Mouse (Mus musculus): Measurements from ENCODE around the gene Fthl17f. TPM values are rescaled to one million over a fixed set of nuclear protein-coding genes. Genes with fewer than 3 reads are reported as not detected.
"Not testable (repeated sequence)": the region's sequence is repeated elsewhere in the genome, so short reads cannot be mapped to it uniquely, and the experiment has no call there.

Gene Fthl17f
- polyA plus RNA-seq (2016; fragmentation: Nextera tagmentation; extraction: Ambion mirVana), result not detected in 2 replicates

DNA sequence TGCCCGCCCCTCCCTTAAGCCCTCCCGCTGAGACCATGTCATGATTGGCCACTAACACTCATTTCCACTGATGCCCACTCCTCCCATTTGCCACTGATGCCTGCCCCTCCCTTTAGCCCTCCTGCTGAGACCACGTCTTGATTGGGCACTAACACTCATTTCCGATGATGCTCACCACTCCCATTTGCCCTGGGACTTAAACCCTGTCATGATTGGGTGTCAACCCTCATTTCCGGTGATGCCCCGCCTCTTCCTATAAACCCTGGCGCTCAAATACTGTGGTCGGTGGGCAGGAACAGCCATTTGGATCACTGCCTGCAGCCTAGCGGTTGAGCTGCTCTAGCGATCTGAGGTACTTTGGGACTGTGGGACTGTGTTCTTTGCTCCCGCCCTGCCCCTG, at the start of gene Fthl17f:
Gene Fthl17f, plus strand, starts transcription at position 301 of the 400 bp plus-strand sequence.
- WGBS, result 90% methylated on average over 11 of the region's 11 CpGs
- H3K9me3 ChIP-seq, result peaks cover 12% of the 10 kb centered on the region
- not testable (repeated sequence) for H3K27me3 ChIP-seq (ENCODE audit: insufficient read depth, poor library complexity, severe bottlenecking); H3K27ac ChIP-seq; DNase-seq (ENCODE audit: low spot score); H3K4me1 ChIP-seq (replicated peaks); H3K36me3 ChIP-seq; H3K4me3 ChIP-seq

DNA sequence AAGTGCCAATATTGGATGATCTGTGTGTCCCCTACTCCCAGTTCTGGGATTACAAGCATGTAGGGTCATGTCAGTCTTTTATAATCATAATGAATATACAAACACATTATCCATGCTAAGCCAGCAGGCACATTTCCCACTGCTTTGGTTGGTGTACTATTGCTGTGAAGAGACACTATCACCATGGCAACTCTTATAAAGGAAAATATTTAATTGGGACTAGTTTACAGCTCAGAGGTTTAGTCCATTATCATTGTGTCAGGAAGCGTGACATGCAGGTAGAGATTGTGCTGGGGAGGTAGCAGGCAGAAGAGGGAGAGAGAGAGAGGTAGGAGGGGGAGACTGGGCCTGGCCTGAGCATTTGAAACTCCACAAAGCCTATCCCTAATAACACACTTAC, 46.7 kb upstream of the Fthl17f start:
- Histone ChIP-seq H3K9me3 (no peaks in the 10 kb centered on the region), H3K4me3 (no peak overlapping the region), H3K27ac (no peak overlapping the region), H3K27me3 (ENCODE audit: insufficient read depth, poor library complexity, severe bottlenecking) (no peaks in the 10 kb centered on the region), H3K36me3 (no peaks in the 10 kb centered on the region), H3K4me1 (replicated peaks) (no peaks in the 10 kb centered on the region)
- WGBS, result 58% methylated on average over 1 of the region's 1 CpGs
- no peak for DNase-seq (ENCODE audit: low spot score)

DNA sequence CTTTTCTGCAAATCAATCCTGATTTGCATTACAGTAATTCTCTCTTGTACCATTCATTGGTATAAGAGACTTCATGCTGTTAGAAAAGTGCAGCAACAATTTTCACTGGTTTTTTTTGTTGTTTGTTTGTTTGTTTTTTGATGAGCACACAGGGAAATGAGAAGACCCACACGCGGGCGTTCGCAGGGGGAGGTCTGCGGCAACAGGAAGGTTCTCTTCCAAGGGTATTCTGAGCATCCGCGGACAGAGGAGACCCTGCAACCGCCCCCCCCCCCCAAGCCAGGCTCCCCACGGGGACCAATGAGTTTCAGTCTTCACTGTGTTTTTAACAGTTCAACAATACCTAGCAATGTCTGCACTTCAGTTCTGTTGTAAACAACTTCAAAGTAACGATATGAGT, 43.3 kb upstream of the Fthl17f start:
- no peaks in the 10 kb centered on the region for H3K4me1 ChIP-seq (replicated peaks)
- H3K27me3 ChIP-seq (ENCODE audit: insufficient read depth, poor library complexity, severe bottlenecking), result no peaks in the 10 kb centered on the region
- no peaks in the 10 kb centered on the region for H3K36me3 ChIP-seq
- DNase-seq (ENCODE audit: low spot score), result no peak
- no peaks in the 10 kb centered on the region for H3K9me3 ChIP-seq
- 63% methylated on average over 10 of the region's 10 CpGs for WGBS
- H3K4me3 ChIP-seq, result no peak overlapping the region
- no peak overlapping the region for H3K27ac ChIP-seq

DNA sequence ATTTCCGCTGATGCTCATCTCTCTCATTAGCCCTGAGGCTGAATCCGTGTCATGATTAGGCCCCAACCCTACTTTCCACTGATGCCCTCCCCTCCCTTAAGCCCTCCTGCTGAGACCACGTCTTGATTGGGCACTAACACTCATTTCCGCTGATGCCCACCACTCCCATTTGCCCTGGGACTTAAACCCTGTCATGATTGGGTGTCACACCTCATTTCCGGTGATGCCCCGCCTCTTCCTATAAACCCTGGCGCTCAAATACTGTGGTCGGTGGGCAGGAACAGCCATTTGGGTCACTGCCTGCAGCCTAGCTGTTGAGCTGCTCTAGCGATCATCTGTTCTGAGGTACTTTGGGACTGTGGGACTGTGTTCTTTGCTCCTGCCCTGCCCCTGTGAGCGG, 29.6 kb upstream of the Fthl17f start, which contains the start of gene Fthl17e:
Gene Fthl17e, plus strand, starts transcription at position 301 of the 400 bp plus-strand sequence.
- WGBS, result 71% methylated on average over 1 of the region's 10 CpGs
- DNase-seq (ENCODE audit: low spot score); H3K9me3 ChIP-seq; H3K4me3 ChIP-seq; H3K27ac ChIP-seq; H3K4me1 ChIP-seq (replicated peaks); H3K27me3 ChIP-seq (ENCODE audit: insufficient read depth, poor library complexity, severe bottlenecking); H3K36me3 ChIP-seq: not testable (repeated sequence)

DNA sequence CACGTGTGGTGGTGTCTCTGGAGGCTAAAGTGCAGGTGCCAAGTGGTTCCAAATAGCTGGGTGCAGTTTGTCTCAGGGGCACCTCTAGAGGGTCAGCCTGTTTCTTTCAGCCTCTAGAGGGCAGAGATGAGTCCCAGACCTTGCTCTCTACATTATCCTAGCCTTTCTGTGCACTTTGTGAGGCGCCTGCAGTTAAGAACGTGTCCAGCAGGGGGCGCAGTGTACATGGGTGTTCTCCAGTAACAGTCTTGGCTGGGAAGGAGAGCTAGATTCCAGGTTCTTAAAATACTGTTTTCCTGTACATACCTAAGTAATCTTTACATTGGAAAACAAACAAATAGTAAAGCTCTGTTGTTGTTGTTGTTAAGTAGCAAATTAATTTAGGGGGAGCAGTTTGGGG, 21.2 kb upstream of the Fthl17f start:
- WGBS, result 48% methylated on average over 3 of the region's 4 CpGs

DNA sequence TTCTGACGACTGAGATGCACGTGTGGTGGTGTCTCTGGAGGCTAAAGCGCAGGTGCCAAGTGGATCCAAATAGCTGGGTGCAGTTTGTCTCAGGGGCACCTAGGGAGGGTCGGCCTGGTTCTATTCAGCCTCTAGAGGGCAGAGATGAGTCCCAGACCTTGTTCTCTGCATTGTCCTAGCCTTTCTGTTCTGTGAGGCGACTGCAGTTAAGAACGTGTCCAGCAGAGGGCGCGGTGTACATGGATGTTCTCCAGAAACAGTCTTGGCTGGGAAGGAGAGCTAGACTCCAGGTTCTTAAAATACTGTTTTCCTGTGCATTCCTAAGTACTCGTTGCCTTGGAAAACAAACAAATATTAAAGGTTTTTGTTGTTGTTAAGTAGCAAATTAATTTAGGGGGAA, 1.9 kb upstream of the Fthl17f start:
- not testable (repeated sequence) for H3K36me3 ChIP-seq; H3K27me3 ChIP-seq (ENCODE audit: insufficient read depth, poor library complexity, severe bottlenecking); H3K27ac ChIP-seq; H3K4me1 ChIP-seq (replicated peaks); DNase-seq (ENCODE audit: low spot score); H3K4me3 ChIP-seq
- peaks cover 12% of the 10 kb centered on the region for H3K9me3 ChIP-seq
- WGBS, result 23% methylated on average over 8 of the region's 9 CpGs

More for the DNA sequence above, 21.2 kb upstream of the Fthl17f start:
- not testable (repeated sequence) for H3K27me3 ChIP-seq (ENCODE audit: insufficient read depth, poor library complexity, severe bottlenecking); H3K36me3 ChIP-seq; H3K4me1 ChIP-seq (replicated peaks); DNase-seq (ENCODE audit: low spot score); H3K4me3 ChIP-seq; H3K27ac ChIP-seq; H3K9me3 ChIP-seq

DNA sequence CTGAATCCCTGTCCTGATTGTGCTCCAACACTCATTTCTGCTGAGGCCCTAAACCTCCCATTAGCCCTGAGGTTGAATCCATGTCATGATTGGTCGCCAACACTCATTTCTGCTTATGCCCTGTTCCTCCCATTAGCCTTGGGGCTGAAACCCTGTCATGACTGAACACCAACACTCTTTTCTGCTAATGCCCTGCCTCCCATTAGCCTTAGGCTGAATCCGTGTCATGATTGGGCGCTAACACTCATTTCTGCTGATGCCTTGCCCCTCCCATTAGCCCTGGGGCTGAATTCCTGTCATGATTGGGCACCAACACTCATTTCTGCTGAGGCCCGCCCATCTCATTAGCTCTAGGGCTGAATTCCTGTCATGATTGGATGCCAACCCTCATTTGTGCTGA, 714 bp upstream of the Fthl17f start:
- WGBS, result 85% methylated on average over 4 of the region's 4 CpGs
- DNase-seq (ENCODE audit: low spot score), result no peak

DNA sequence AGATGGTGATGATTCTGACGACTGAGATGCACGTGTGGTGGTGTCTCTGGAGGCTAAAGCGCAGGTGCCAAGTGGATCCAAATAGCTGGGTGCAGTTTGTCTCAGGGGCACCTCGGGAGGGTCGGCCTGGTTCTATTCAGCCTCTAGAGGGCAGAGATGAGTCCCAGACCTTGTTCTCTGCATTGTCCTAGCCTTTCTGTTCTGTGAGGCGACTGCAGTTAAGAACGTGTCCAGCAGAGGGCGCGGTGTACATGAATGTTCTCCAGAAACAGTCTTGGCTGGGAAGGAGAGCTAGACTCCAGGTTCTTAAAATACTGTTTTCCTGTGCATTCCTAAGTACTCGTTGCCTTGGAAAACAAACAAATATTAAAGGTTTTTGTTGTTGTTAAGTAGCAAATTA, 14.9 kb downstream of the Fthl17f start:
- not testable (repeated sequence) for H3K4me3 ChIP-seq; H3K27me3 ChIP-seq (ENCODE audit: insufficient read depth, poor library complexity, severe bottlenecking); DNase-seq (ENCODE audit: low spot score); H3K9me3 ChIP-seq; H3K4me1 ChIP-seq (replicated peaks); H3K27ac ChIP-seq; H3K36me3 ChIP-seq
- WGBS, result 24% methylated on average over 10 of the region's 10 CpGs

More for the DNA sequence above, 714 bp upstream of the Fthl17f start:
- Histone ChIP-seq H3K36me3 (no peaks in the 10 kb centered on the region), H3K9me3 (peaks cover 12% of the 10 kb centered on the region), H3K4me1 (replicated peaks) (no peaks in the 10 kb centered on the region), H3K27ac (no peak overlapping the region), H3K4me3 (no peak overlapping the region), H3K27me3 (ENCODE audit: insufficient read depth, poor library complexity, severe bottlenecking) (no peaks in the 10 kb centered on the region)

DNA sequence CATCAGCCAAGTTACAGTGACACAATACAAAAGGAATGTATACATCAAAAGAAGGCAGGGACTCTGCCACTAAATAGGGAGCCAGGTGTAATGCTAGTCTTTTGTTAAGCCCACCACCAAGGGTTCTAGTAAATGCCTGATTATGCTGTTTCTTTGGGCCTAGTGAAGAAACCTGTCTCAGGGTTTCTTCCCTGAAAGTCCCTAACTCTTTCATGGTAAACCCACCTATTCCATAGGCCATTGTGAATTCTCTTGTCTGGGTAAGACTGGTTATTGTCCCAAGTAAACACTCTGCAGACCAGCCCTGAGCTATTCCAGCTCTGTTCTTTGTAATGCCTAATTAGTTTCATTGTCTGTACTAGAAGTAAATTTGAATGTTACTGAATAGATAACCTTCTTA, 32.3 kb downstream of the Fthl17f start:
- not testable (repeated sequence) for DNase-seq (ENCODE audit: low spot score)

DNA sequence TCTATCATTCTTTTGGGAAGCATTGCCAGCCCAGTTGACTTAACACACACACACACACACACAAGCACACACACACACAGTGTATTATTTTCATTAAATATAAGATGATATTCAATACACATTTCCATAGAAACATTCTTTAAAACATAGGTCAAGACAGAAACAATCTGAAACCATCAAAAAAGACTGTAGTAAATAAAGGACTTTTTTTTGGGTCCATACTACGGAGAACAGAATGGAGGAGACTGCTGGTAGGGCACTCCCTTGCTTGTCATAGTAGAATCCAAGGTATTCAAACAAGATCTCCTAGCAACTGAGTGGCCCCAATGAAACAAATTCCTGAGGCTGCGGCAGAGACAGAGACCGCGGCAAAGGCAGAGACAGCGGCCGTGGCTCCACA, 41.4 kb downstream of the Fthl17f start, which contains the start of gene 4930402K13Rik:
Gene 4930402K13Rik, plus strand, starts transcription at position 301 of the 400 bp plus-strand sequence.
- H3K9me3 ChIP-seq, result no peaks in the 10 kb centered on the region
- H3K27ac ChIP-seq, result no peak within 1 kb of the TSS
- 79% methylated on average over 6 of the region's 6 CpGs for WGBS
- no peak for DNase-seq (ENCODE audit: low spot score)
- H3K4me1 ChIP-seq (replicated peaks), result no peaks in the 10 kb centered on the region
- no peak within 1 kb of the TSS for H3K4me3 ChIP-seq
- H3K27me3 ChIP-seq (ENCODE audit: insufficient read depth, poor library complexity, severe bottlenecking), result no peaks in the 10 kb centered on the region
- no peaks in the 10 kb centered on the region for H3K36me3 ChIP-seq

More for the DNA sequence above, 32.3 kb downstream of the Fthl17f start:
- H3K27ac ChIP-seq; H3K36me3 ChIP-seq; H3K4me1 ChIP-seq (replicated peaks); H3K27me3 ChIP-seq (ENCODE audit: insufficient read depth, poor library complexity, severe bottlenecking); H3K4me3 ChIP-seq; H3K9me3 ChIP-seq: not testable (repeated sequence)

DNA sequence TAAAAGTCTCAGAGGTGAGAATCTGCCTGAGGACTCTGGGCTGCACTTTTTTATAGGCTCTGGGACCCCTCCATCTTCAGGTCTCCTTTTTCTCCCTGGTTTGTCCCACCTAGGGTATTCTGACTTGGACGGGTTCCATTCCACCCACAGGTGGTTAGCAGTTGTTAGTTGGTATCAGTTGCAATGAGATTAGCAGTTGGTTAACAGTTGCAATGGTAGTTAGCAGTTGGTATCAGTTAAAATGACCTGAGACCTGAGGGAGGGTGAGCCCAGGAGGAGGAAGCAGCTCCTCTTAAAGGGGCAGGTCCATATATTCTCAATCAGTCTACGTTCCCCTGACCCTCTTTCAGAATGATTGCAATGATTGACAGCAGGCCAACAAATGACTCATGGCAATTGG, 47.6 kb downstream of the Fthl17f start:
- H3K4me3 ChIP-seq, result no peak overlapping the region
- H3K36me3 ChIP-seq, result no peaks in the 10 kb centered on the region
- H3K9me3 ChIP-seq, result no peaks in the 10 kb centered on the region
- no peaks in the 10 kb centered on the region for H3K27me3 ChIP-seq (ENCODE audit: insufficient read depth, poor library complexity, severe bottlenecking)
- WGBS, result 71% methylated on average over 2 of the region's 2 CpGs
- DNase-seq (ENCODE audit: low spot score), result no peak
- H3K4me1 ChIP-seq (replicated peaks), result no peaks in the 10 kb centered on the region
- no peak overlapping the region for H3K27ac ChIP-seq

Other genes starting within 250 kb of the Fthl17f start
- not detected in 2 replicates for gene Gm6592, start 219.0 kb upstream of the Fthl17f start, polyA plus RNA-seq (2016; fragmentation: Nextera tagmentation; extraction: Ambion mirVana)
- gene Gm5751, start 188.8 kb upstream of the Fthl17f start, polyA plus RNA-seq (2016; fragmentation: Nextera tagmentation; extraction: Ambion mirVana), result not detected in 2 replicates
- 2.9 and 4.7 TPM in 2 replicates for gene B630019K06Rik, start 170.6 kb upstream of the Fthl17f start, polyA plus RNA-seq (2016; fragmentation: Nextera tagmentation; extraction: Ambion mirVana)
- not detected in 2 replicates for gene Fthl17b, start 100.0 kb upstream of the Fthl17f start, polyA plus RNA-seq (2016; fragmentation: Nextera tagmentation; extraction: Ambion mirVana)
- not detected in 2 replicates for gene Fthl17c, start 86.5 kb upstream of the Fthl17f start, polyA plus RNA-seq (2016; fragmentation: Nextera tagmentation; extraction: Ambion mirVana)
- gene Fthl17d, start 76.3 kb upstream of the Fthl17f start, polyA plus RNA-seq (2016; fragmentation: Nextera tagmentation; extraction: Ambion mirVana), result not detected in 2 replicates
- gene Fthl17e, start 29.5 kb upstream of the Fthl17f start, polyA plus RNA-seq (2016; fragmentation: Nextera tagmentation; extraction: Ambion mirVana), result not detected in 2 replicates
- gene 4930402K13Rik, start 41.5 kb downstream of the Fthl17f start, polyA plus RNA-seq (2016; fragmentation: Nextera tagmentation; extraction: Ambion mirVana), result not detected in 2 replicates
- gene Lancl3, start 136.9 kb downstream of the Fthl17f start, polyA plus RNA-seq (2016; fragmentation: Nextera tagmentation; extraction: Ambion mirVana), result 0.55 and 0.91 TPM in 2 replicates
- gene Gm14862, start 193.9 kb downstream of the Fthl17f start, polyA plus RNA-seq (2016; fragmentation: Nextera tagmentation; extraction: Ambion mirVana), result not detected in 2 replicates
- 2.1 and 2.5 TPM in 2 replicates for gene Xk, start 209.7 kb downstream of the Fthl17f start, polyA plus RNA-seq (2016; fragmentation: Nextera tagmentation; extraction: Ambion mirVana)
- gene H2al1m, start 220.7 kb downstream of the Fthl17f start, polyA plus RNA-seq (2016; fragmentation: Nextera tagmentation; extraction: Ambion mirVana), result not detected in 2 replicates

Data from hindbrain, embryonic 10.5 days (tissue).